Mouse (Mus musculus): ENCODE measurements at regions not wholly inside any gene's neighbourhood (a gene's known extent, or its start where the extent isn't known, plus 50 kb on each side); places are given as distances from the start of the nearest gene placed in this dataset.
A peak's percentile ranks its signal among the peaks of the same experiment; 100 is the strongest.

DNA sequence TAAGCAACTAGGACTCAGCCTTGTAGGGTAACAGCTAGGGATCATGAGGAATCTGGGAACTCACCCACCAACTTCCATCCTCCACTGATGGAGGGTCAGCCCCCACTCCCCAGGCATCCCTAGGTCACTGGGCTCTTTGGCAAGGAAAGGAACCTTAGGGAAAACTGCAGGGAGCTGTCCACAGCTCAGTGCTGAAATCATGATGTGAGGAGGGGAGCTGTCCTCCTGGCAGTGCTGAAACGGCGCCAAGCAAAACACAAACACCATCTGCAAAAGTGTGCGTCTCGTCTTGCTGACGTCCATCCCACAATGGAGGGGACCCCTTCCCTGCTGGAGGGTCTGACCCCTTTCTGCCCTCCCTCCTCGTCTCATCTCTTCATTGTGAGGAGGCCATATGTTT, 68.6 kb upstream of the Rph3a start:
- DNase-seq (ENCODE audit: low read depth, low spot score) = peak; percentile 17

GRCm38 (mm10) chr5:121076741-121077140, 66.8 kb upstream of the Rph3a start:
- DNase-seq (ENCODE audit: low read depth, low spot score) = no peak
- ChIA-PET POLR2A (no interaction called here), CTCF (no interaction called here)
- TF ChIP-seq CTCF (IDR thresholded peaks at IDR 0.05) = no peak
- in situ Hi-C loops (cut with MboI; ENCODE audit: low pct_unique_long_range_greater_than_20kb) = no loop called here
- H3K27me3 ChIP-seq = peaks cover 5% of the 10 kb centered on the region
- no peak for ATAC-seq

More for the DNA sequence above, 68.6 kb upstream of the Rph3a start:
- H3K27me3 ChIP-seq = no peaks in the 10 kb centered on the region
- no peak for TF ChIP-seq CTCF (IDR thresholded peaks at IDR 0.05)
- in situ Hi-C loops (cut with MboI; ENCODE audit: low pct_unique_long_range_greater_than_20kb) = no loop called here
- POLR2A ChIA-PET = no interaction called here
- CTCF ChIA-PET = no interaction called here
- ATAC-seq = no peak

GRCm38 (mm10) chr5:121068821-121069220, 58.9 kb upstream of the Rph3a start:
- CTCF ChIA-PET = no interaction called here
- in situ Hi-C loops (cut with MboI; ENCODE audit: low pct_unique_long_range_greater_than_20kb) = no loop called here
- peaks cover 8% of the 10 kb centered on the region for H3K27me3 ChIP-seq
- no peak for ATAC-seq
- TF ChIP-seq CTCF (IDR thresholded peaks at IDR 0.05) = no peak
- DNase-seq (ENCODE audit: low read depth, low spot score) = no peak
- POLR2A ChIA-PET = no interaction called here

- ATAC-seq (no peak), DNase-seq (ENCODE audit: low read depth, low spot score) (no peak)
- TF ChIP-seq CTCF (IDR thresholded peaks at IDR 0.05) = no peak
- POLR2A ChIA-PET = no interaction called here
- H3K27me3 ChIP-seq = peaks cover 3% of the 10 kb centered on the region
- CTCF ChIA-PET = no interaction called here
- in situ Hi-C loops (cut with MboI; ENCODE audit: low pct_unique_long_range_greater_than_20kb) = no loop called here
Observed at GRCm38 (mm10) chr5:121064721-121065120, 54.8 kb upstream of the Rph3a start.

DNA sequence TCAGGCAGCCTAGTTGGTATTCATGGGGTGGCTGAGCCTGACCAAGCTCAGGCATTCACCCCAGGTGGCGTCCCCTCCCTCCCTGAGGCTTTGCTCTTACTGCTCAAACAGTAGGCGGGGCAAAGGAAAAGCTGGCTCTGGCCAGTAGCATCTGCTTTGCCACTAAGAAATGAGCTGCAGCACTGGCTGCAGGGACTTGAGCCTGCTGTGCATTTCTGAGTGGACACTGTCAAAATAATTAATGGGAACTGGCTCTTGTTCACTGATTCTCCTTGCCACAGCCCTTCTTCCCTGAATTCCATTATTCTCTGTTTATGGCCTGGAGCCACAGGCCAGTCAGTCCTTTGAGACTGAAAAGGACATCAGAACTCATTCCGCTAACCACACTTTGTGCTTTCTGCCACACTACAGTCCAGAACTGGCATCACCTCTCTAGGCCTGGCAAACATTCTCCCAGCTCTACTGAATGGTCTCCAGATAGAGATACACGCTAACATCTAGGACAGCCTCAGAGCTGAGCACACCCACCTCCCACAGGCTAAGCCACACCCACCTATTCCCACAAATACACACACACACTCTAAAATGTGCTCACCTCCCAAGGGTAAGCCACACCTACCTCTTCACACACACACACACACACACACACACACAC, 53.2 kb upstream of the Rph3a start:
- in situ Hi-C loops (cut with MboI; ENCODE audit: low pct_unique_long_range_greater_than_20kb) = no loop called here
- ChIA-PET POLR2A (no interaction called here), CTCF (no interaction called here)
- DNase-seq (ENCODE audit: low read depth, low spot score) = no peak
- ATAC-seq = no peak
- H3K27me3 ChIP-seq = peaks cover 7% of the 10 kb centered on the region
- no peak for TF ChIP-seq CTCF (IDR thresholded peaks at IDR 0.05)

DNA sequence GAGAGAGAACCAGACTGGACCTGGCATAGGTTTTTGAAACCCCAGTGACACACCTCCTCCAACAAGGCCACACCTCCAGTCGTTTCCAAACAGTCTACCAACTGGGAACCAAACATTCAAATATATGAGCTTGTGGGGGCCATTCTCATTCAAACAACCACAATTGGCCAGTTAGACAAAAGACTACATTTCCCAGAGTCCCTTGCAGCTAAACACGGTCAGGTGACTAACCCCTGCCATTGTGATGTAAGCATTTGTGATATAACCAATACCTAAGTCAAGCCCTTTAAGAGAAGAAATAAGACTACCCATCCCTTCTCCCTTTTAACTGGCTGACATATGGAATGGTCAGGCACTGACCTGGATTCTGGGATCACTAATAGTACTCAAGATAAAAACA, 51.8 kb upstream of the Rph3a start:
- DNase-seq (ENCODE audit: low read depth, low spot score) (no peak), ATAC-seq (no peak)
- peaks cover 3% of the 10 kb centered on the region for H3K27me3 ChIP-seq
- POLR2A ChIA-PET = no interaction called here
- TF ChIP-seq CTCF (IDR thresholded peaks at IDR 0.05) = no peak
- in situ Hi-C loops (cut with MboI; ENCODE audit: low pct_unique_long_range_greater_than_20kb) = no loop called here
- CTCF ChIA-PET = no interaction called here

Data from Patski (cell line).